Mouse (Mus musculus) thymus, postnatal 10 days (tissue): ENCODE data around the gene Rsph10b.

Experiments
- DNase-seq, 2 experiments: peaks; one replicate each; pipeline ENCODE4 v3.0.0; 2021; ENCODE audit warnings: low spot score in 2 of 2

Rsph10b gene

DNA sequence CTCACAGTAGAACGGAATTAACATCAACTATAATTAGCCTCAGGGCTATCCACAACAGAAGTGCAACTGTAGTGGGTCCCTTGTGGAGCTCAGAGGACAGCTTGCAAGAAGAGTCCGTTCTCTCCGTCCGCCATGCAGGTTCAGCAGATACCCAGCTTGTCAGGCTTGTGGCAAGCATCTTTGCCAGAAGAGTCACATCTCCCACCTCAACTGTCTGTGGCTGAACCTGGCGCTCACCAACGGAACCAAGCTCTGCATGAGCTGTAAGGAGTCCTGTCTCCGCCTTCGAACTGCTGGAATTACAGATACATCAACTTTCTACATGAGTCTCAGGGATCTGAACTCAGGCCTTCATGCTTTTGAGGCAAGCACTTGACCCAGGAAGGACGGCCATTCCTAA, 3.3 kb downstream of the Rsph10b start:
- DNase-seq: no peak

DNA sequence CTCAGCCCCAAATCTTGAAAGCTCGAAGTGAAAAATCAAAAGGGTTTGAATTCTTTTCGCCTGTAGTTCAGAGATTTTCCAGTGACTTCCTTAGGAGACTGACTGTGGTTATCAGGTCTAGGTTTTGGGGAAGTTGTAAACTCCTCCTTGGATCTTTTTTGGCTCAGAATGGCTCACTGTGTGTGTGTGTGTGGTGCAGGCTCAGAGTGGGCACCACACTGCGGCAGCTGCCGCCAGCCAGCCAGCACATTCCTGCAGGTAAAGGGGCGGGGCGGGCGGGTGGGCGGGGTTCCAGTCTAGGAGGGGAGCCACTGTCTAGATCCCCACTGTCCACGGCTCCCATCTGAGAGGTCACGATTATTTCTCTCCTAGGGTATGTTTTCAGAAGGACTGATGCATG, 8.8 kb downstream of the Rsph10b start:
- no peak for DNase-seq

DNA sequence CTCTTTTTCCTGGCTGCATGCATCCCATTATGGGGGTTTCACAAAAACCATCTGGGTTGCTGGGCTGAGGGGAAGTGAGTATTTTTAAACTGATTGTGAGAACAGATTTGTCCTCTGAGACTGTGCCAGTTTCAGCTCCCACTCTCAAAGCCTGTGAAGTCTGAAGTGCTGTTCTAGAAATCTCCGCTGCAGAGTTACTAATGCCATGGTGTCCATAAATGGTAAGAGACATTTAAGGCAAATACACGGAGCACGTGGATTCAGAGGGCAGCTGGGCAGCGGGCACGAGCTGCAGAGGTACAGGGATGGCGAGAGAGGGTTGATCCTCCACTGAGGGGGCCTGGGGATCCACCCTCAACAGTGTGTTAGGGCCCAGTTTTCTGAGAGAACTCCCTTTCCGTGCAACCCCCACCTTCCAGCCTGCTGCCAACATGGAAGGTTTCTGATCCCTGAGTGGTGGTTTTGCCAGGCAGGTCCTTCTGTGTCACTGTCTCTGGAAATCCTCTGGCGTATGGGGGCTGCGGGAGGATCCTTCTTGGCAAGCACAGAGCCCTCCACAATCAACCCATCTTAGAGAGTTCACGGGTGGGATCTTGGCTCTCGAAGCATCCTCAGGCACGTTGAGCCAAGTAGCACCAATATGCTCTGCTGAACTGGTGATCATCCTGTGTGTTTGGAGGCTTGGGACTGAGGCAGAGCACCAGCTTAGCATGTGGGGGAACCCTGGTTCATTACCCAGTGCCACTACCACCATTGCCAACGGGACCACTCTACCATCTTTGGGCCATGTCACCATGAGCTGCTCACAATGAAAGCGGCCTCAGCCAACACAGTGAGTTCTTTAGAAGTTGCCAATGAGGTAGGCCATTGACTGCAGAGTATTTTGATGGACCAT, 10.6 kb downstream of the Rsph10b start:
- DNase-seq: no peak

DNA sequence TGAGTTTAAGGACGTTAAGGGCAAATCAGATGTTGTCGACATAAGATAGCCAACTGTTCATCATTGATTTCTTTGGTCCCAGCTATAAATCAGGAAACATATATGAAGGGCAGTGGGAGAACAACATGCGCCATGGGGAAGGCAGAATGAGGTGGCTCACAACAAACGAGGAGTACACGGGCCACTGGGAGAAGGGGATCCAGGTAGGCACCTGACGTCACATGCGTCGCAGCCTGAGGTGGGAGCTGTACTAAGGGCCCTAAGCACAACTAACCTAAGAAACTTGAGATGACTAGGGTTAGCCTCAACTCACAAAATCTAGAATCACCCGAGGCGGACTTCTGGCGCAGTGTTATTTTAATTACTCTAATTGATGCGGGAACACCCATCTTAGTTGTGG, 15.5 kb downstream of the Rsph10b start:
- no peak for DNase-seq

DNA sequence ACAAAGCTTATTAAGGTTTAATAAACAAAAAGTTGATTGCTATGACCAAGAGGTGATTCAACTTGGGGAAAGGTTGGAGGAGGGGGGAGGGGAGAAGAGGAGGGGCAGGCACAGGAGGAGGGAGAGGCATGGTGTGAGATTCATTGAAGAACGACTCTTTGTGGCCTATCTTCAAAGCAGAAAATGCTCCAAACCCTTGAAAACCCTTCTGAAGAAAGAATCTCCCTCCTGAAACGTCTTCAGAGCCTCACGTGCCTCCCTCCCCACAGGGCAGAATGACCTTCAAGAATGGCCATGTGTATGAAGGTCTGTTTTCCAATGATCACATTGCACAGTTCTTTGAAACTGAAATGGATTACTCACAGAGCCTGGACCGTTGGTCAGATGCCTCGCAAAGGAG, 17.2 kb downstream of the Rsph10b start:
- DNase-seq: no peak

DNA sequence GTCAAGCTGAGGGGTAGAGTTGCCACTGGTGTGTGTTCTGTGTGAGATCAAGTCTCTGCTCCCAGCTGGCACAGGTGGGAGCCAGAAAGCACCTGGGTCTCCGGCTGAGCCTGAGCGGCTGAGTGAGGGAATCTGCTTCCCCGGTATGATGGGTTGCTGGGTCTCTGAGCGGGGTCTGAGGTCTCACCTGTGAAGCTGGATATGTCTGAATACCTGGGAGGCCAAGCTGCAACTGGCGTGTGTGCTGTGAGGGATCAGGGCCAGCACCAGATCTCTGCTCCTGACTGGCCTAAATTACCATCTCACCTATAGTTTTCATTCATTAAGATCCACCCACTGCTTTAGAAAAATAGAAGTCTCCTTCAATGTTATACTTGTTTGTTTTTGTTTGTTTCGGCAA, 24.3 kb downstream of the Rsph10b start:
- DNase-seq: no peak

DNA sequence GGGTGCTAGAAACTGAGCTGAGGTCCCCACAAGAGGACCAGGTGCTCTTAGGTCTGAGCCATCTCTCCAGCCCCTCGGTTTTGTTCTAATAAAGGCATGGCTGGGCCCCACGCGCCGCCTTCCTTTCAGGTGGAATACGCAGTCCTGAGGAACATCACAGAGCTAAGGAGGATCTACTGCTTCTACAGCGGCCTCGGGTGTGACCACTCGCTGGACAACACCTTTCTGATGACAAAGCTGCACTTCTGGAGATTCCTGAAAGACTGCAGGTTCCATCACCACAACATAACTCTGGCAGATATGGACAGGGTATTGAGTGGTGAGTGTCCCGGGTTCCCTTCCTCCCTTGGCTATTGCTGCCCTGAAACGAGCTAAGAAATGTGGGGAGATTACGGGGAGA, 26.7 kb downstream of the Rsph10b start:
- no peak for DNase-seq

DNA sequence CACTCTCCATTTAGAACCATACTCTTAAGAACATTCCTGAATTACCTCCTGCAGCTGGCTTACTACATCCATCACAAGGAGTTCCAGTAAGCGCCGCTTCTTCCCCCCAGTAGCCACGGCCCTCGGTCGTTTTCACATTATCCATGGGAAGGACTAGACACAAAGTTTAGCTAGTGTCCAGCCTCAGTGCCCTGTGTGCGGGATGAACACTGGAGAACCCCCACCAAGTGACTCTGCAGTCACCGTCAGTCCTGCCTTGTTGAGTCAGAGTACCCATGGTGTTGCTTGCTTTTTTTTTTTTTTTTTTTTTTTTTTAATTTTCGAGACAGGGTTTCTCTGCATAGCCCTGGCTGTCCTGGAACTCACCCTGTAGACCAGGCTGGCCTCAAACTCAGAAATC, 28.3 kb downstream of the Rsph10b start:
- DNase-seq: no peak

DNA sequence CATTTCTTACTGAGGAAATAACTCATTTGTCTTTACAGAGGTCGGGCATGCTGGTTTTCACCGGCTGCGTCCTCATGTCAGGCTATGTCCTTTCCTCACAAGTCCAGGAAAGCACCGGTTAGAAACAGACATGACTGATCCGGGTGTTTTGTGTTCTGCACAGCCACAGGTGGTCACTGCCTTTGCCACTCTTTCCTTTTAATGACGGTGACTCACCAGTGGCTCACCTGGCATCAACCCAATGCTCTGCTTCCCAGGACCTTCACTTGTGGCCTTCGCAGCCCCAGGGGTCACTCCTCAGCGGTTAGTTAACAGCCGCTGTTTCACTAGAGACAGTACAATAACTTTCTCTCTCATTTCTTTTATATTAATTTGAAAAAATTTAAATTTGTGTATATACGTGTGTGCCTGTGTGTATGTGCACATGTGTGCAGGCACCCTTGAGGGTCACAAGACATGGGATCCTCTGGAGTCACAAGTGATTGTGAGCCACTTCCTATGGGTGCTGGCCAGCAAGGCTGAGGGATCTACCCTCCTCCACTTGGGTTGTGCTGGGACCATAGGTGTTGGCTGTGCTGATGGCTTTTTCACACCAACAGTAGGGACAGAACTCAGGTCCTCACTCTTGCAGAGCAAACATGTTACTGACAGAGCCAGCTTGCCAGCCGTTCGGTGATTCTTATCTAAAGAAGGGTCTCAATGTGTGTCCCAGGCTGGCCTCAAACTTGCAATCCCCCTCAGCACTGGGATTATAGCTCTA, 32.9 kb downstream of the Rsph10b start:
- DNase-seq: no peak

DNA sequence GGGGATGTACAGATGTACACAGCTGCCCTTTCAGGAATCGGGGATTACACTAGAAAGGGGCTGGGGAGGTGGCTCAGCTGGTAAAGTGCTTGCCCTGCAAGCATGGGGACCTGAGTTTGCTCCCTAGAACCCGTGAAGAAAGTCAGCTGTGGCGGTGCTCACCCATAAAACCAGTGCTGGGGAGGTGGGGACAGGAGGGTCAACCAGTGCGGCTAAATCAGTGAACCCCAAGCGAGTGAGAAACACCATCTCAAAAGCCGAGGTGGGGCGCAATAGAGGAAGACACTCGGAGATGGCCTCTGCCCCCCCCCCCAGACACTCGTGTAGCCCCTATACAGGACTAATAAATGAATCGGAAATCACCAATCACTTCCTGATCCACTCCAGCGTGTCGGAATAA, 33.8 kb downstream of the Rsph10b start:
- no peak for DNase-seq

DNA sequence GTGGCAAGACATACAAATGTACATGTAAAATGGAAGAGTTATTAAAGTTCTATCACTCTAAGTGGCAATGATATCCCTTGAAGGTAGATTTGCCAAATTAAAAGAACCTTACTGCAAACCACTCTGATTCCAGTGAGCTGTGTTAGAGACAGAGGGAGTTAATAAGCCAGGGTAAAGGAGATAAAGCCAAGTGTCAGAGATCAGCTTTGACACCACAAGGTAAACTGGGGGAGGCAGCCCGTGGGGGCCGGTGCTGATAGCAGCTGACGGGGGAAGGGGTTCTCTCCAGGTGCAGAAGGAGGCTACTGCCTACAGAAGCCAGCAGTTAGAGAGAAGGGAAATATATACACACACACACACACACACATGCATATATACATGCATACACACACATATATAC, 39.8 kb downstream of the Rsph10b start:
- DNase-seq: no peak

DNA sequence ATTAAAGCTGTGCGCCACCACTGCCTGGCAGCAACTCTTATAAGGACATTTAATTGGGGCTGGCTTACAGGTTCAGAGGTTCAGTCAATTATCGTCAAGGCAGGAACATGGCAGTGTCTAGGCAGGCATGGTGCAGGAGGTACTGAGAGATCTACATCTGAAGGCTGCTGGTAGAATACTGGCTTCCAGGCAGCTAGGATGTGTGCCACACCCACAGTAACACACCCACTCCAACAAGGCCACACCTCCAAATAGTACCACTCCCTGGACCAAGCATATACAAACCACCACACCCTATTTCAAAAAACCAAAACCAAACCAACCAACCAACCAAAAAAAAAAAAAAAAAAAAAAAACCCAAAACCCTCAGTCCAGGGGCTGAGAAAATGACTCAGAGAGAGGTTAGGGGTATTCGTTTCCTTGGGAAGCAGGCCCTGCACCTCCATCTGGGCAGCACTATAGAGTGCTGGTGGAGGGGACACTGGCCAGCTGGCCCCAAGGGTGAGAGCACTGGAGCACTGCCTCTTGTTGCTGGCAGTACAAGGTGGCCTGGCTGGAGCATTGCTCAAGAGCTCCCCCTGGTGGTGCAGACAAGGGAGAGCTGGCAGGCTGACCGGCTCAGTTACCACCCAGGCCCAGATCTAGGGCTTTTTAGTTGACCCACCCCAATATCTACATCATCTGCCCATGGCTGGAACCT, 42.2 kb downstream of the Rsph10b start:
- peak; percentile 9 to 47 for DNase-seq

DNA sequence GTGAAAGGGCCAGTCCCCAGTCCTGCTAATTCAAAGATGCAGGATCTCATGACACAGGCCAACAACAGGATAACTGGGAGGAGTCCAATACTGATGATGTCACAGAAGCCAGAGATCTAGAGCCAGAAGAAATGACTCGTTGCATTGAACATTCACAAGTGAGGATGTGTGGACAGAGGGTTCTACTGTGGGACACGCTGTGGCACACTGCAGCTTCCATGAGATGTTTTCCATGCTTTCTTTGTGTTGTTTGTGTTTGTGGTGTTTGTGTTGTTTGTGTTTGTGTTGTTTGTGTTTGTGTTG, 42.7 kb downstream of the Rsph10b start:
- DNase-seq: no peak

DNA sequence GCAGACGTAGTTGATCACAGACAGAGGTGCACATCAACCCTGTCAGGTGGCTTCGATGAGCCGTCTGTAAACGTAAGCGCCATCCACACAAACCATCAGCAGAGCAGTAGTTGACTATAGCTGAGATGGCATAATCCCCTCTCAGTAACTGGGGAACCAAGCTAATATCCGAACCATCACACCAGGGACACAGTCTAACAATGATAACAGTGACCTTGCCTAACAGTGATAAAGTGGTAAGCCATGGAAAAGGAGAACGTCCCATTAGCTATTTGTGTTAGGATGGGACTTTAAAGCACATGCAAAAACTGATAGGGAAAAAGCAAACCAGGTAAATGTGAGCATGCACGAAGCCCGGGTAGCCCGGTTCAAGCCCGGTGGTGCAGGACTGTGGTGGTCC, 43.4 kb downstream of the Rsph10b start:
- DNase-seq: no peak

DNA sequence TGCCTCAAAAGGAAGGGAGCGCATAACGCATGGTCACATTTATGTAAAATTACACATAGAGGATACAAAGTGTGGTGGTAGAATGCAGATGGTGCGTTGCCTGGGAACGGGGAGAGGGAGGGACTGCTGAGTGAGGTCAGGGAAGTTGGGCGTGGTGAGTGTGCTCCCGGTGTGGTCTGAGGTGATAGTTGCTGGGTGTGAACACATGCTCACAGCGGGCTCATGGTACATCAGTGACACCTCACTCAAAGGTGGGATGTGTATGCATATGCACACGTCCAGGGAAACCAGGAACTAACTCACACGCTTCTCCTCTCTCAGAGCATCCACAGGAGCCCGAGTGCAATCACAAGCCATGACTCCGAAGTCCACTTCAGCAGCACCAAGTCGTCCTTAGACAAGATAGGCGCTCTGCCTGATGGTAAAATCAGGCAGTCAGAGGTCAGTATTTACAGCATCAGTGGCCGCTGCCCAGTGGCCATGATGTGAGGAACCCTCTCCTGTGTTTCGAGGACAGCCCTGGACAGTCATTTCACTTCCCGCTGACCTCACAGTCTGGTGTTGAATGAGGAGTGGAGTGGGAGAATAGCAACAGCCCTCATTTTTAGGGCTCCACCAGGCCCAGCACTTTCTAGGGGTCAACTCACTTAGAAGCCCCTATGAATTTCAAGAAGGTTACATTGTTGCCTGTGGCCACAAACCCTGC, 44.0 kb downstream of the Rsph10b start:
- no peak for DNase-seq

DNA sequence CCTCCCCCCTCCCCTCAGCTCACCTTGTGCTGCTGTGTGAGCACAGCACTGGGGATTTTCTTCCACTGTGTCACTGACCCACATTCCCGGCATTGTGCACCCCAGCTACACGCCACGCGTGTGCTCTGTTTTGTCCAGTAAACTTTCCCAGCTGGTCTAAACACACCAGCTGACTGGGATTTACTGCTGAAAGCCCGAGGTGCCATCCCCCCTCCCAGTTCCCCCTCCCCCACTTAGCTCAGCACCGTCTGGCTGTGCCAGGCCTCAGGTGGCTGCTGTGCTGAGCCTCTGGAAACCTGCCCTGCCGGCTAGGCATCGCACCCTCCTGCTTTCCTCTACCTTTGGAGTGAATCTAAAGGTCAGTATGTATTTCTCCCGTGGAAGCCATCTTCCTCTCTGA, 48.0 kb downstream of the Rsph10b start:
- DNase-seq: no peak

DNA sequence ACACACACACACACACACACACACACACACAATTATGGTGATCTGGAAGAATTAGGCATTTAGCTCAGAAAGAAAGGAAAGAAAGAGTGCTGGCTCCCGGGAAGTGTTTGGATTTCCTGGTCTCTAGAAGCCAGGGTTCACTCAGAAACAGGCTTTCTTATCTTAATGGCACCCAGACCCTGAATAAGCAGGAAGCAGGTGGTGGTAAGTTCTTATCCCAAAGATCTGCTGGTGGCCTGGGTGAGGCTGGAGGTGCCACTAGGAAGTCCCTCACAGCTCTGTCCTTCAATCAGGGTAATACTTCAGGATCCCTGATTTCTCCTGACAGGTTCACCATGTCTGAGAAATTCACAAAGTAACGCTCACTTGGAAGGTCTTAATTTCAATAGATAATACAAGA, 49.5 kb downstream of the Rsph10b start:
- no peak for DNase-seq

DNA sequence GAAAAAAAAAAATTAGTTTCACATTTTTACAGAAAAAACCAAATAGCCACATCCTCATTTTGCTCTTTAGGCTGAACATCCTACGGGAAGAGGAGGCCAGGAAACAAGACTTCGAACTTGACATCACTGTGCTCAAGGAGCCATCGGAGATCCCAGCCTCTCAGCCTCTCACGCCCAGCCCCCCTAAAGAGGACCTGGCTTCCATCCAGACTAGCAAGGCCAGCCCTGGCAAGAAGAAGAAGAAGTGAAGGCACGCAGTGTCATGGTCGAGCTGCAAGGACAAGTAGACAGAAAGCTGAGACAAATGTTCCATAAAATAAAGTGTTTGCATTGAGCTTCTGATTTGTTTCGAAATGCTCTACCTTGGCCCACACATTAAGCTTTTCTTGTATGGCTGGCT, 52.5 kb downstream of the Rsph10b start:
- DNase-seq: no peak

DNA sequence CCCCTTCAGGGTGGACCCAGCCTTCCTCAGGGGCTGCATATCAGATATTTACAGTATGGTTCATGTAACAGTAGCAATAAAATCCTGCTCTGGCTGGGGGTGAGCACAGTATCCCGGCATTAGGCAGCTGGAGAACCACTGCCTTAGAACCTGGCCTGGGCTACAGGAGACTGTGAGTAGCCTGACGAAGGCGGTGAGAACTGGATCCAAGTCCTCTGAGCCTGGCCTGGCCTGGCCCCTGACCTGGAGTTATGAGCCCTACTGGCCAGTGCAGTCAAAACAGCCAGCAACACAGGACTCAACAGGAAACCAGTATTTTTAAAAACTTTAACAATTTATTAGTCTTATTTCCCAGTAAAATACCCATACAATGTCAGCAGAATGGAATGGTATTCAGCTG, 54.8 kb downstream of the Rsph10b start:
- DNase-seq: no peak

DNA sequence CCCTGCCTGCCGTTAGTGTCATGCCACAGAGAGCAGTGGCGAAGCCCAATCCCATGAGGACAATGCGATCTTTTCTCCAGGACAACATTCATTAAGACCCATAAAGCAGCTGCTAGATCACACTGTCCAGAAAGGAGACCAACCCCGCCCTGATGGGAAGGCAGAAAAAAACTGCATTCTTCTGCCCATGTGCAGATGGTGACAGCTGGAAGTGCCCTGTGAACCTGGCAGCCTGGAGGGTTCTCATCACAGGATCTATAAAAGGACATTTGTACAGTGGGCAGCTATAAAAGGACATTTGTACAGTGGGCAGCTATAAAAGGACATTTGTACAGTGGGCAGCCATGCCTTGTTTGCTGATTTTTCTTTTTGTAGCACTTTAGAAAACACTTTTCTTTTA, 56.2 kb downstream of the Rsph10b start:
- DNase-seq: no peak

DNA sequence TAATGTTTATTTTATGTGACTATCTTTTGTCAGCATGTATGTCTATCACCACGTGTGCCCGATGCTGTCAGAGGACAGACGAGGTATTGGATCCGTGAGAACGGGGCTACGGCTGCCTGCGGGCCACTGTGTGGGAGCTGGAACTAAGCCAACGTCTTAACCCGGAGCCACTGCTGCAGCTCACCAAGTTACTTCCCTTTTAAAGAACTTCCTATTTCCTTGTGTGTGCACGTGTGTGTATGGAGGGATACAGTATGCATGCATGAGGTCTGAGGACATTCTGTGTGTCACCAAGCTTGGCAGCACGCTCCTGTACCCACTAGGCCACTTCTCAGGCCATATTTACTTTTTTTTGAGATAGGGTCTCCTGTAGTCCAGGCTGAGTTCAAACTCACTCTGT, 57.3 kb downstream of the Rsph10b start:
- no peak for DNase-seq

DNA sequence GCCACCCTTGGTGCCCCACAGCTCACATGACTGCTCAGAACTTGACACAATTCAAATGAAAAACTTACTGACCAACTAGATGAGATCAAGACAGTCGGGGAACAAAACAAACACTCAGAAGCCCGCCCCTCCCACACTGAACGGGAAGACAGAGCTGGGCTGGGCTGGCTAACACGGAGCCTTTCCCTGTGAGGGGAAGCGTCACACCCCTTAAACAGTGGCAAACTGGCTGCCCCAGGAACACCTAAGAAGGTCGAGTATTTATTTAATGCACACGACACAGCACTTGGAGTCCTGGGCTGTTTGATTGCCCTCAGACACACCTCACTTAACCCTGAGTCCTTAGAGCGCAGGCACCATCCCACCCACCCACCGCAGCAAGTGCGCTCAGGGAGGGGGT, 59.8 kb downstream of the Rsph10b start:
- no peak for DNase-seq
